Mouse (Mus musculus): ENCODE measurements around the gene Gsx1. TPM values are rescaled to one million over a fixed set of nuclear protein-coding genes. Genes with fewer than 3 reads are reported as not detected.

Gene Gsx1
- polyA plus RNA-seq, 1 experiment from 2014 or later, result not detected

GRCm38 (mm10) chr5:147235406-147236309 is 47.2 kb downstream of the Gsx1 start:
- H3K27me3 ChIP-seq (ENCODE audit: low read depth, poor library complexity, severe bottlenecking), result peaks cover 10% of the 10 kb centered on the region; the same call in 1 of the 2 replicates
- no peaks in the 10 kb centered on the region for H3K4me1 ChIP-seq
- WGBS, result 55% methylated on average over 21 of the region's 21 CpGs
- no peak overlapping the region for H3K4me3 ChIP-seq
- H3K9me3 ChIP-seq (replicated peaks), result no peaks in the 10 kb centered on the region
- no peak overlapping the region for H3K27ac ChIP-seq
- no peaks in the 10 kb centered on the region for H3K36me3 ChIP-seq
- DNase-seq (ENCODE audit: low spot score), result no peak

Other genes starting within 250 kb of the Gsx1 start
- gene Gtf3a, start 240.0 kb upstream of the Gsx1 start, polyA plus RNA-seq (2016; fragmentation: Nextera tagmentation; extraction: Ambion mirVana), result 141 and 159 TPM in 2 replicates
- gene Mtif3, start 224.9 kb upstream of the Gsx1 start, polyA plus RNA-seq (2016; fragmentation: Nextera tagmentation; extraction: Ambion mirVana), result 19.1 and 21.0 TPM in 2 replicates
- 10.4 and 12.0 TPM in 2 replicates for gene Lnx2, start 112.1 kb upstream of the Gsx1 start, polyA plus RNA-seq (2016; fragmentation: Nextera tagmentation; extraction: Ambion mirVana)
- 129 and 149 TPM in 2 replicates for gene Polr1d, start 111.6 kb upstream of the Gsx1 start, polyA plus RNA-seq (2016; fragmentation: Nextera tagmentation; extraction: Ambion mirVana)
- not detected in 2 replicates for gene Pdx1, start 81.3 kb downstream of the Gsx1 start, polyA plus RNA-seq (2016; fragmentation: Nextera tagmentation; extraction: Ambion mirVana)
- 0.06 and 0.16 TPM in 2 replicates for gene Cdx2, start 118.6 kb downstream of the Gsx1 start, polyA plus RNA-seq (2016; fragmentation: Nextera tagmentation; extraction: Ambion mirVana)
- not detected in 2 replicates for gene Urad, start 133.7 kb downstream of the Gsx1 start, polyA plus RNA-seq (2016; fragmentation: Nextera tagmentation; extraction: Ambion mirVana)
- 0.05 TPM in 1 of 2 replicates, not detected in the other for gene Flt3, start 211.8 kb downstream of the Gsx1 start, polyA plus RNA-seq (2016; fragmentation: Nextera tagmentation; extraction: Ambion mirVana)
- 46.9 and 47.8 TPM in 2 replicates for gene Pan3, start 241.5 kb downstream of the Gsx1 start, polyA plus RNA-seq (2016; fragmentation: Nextera tagmentation; extraction: Ambion mirVana)